Mouse (Mus musculus) common myeloid progenitor, adult 5-6 weeks (primary cell): ENCODE measurements at regions not wholly inside any gene's neighbourhood (a gene's known extent, or its start where the extent isn't known, plus 50 kb on each side); places are given as distances from the start of the nearest gene placed in this dataset.

ENCODE experiments used
- ATAC-seq: replicated peaks from 2 replicates; pipeline ENCODE4 v1.8.0; 2016; ENCODE audit warnings: low read depth, mild to moderate bottlenecking, moderate TSS enrichment, inconsistent platforms; ENCODE audit not compliant: poor library complexity, severe bottlenecking

GRCm38 (mm10) chrX:59751680-59752079 is 183.8 kb upstream of the Fgf13 start:
- ATAC-seq = no peak

- ATAC-seq = no peak
Observed at GRCm38 (mm10) chrX:59703787-59704186, 135.9 kb upstream of the Fgf13 start.

DNA sequence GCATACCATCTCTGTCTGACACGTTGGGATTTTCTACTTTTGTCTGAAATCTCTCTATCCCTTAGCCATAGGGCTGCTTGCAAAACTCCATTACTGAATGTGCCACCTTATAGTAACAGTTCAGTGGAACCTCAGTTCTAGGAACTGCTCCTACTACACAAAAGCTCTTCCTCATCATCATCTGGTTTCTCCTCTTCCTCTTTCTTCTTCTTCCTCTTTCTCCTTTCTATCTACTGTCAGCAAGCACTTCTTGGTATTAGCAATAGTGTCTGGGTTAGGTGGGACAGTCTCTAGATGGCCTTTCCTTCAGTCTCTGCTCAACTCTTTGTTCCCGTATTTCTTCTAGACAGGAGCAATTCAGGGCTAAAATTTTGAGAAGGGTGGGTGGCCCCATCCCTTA is 133.2 kb upstream of the Fgf13 start:
- ATAC-seq = peak; percentile 42; the same call in 1 of the 2 replicates

DNA sequence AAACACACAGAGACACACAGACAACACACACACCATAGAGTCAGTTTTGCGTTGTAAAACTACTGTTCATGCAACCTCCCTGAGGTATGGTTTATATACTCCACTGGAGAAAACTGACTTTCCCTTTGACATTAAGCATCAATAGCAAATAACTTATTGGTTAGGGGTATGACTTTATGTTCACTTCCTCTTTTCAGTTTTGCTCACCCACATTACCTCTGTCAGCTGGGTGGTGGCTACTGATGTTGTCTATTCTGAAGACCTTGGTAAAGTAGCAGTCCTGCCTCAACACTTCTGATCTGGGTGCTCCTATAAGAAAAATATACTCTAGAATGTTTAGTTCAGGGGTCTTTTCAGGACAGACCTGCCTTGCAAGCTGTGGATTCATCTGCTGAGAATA is 131.9 kb upstream of the Fgf13 start:
- ATAC-seq = 0 out of 2 replicates have a peak, but pooled peaks have one; percentile 22

DNA sequence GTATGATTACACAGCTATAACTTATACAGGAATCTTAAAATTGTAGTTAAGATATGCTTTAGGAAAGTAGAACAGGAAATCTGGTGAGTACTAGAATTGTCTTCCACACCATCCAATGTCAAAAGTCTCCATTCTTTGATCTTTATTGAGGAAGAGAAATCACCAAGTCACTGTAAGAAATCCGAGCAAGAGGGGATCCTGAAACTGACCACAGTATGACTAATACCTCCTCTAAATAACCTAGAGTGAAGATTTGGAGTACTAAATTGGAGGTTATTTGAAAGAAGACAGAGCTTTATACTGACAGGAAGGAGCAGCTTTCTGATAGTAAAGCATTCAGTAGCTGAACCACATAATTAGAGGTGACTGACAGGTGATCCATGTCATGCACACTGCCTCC is 125.2 kb upstream of the Fgf13 start:
- ATAC-seq = peak; percentile 65

DNA sequence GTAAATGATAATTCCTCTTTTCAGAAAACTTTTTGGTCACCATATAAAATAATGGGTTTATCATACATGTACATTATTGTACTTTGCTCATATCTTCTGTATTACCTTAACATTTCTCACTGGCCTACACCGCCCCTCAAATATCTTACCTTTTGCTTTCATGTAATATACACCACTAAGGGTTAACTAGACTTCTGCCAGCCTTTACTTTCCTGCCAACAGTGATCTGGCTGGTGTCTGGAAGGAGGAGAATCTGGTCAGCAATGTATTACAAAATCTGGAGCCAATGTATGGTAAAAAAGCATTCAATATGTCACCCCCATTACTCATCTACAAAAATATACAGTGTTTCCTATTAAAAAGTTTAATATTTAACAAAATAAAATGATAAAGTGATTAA is 122.6 kb upstream of the Fgf13 start:
- ATAC-seq = no peak

GRCm38 (mm10) chrX:59689531-59689930 is 121.7 kb upstream of the Fgf13 start:
- ATAC-seq = no peak
